Mouse (Mus musculus) liver, postnatal 0 days (tissue): Measurements from ENCODE around the gene Plekhg2.

Experiments used
- CTCF ChIP-seq: sonication (generic); IDR thresholded peaks from 2 replicates; pipeline ENCODE4 v1.5.1; 2016; ENCODE audit warnings: antibody characterized with exemption, low read depth
- EP300 ChIP-seq: IDR thresholded peaks from 2 replicates; pipeline ENCODE4 v1.6.1; 2016; ENCODE audit warnings: antibody characterized with exemption, low read depth, mild to moderate bottlenecking

- TF ChIP-seq CTCF (0 out of 2 replicates have a peak, but pooled peaks have one; percentile 11), EP300 (peak; percentile 84)
Measured at GRCm38 (mm10) chr7:28378769-28379651, 6.6 kb upstream of the Plekhg2 start.
